Mouse (Mus musculus): ENCODE measurements around the gene Cat. TPM values are rescaled to one million over a fixed set of nuclear protein-coding genes. Genes with fewer than 3 reads are reported as not detected.

Gene Cat
- polyA plus RNA-seq, 1 experiment from 2014 or later: 128 TPM

DNA sequence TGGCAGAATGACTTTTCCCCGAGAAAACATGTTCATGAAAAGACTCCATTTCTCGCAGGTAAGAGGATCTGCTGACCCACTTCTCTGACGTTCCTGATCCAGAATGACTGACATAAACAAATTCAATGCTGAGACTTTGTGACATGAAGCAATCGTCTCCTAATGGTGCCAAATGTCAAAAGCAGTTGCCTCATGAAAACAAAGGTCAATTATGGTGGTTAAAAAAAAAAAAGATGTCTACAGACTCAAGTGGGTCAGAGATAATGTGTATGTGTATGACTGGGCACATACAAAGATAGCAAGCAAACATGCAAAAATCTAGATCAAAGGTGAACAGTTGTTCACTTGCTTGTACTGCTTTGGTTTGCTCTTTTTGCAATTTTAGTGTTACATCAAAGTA is 8.9 kb upstream of the Cat start:
- H3K4me3 ChIP-seq (replicated peaks): no peak overlapping the region
- no peaks in the 10 kb centered on the region for H3K36me3 ChIP-seq
- WGBS: 57% methylated on average over 4 of the region's 4 CpGs
- H3K27ac ChIP-seq: no peak overlapping the region
- no peak overlapping the region for H3K4me2 ChIP-seq (replicated peaks)
- peak; percentile 61 for ATAC-seq
- no peaks in the 10 kb centered on the region for H3K9me3 ChIP-seq
- no peaks in the 10 kb centered on the region for H3K4me1 ChIP-seq (replicated peaks)
- H3K27me3 ChIP-seq (replicated peaks): no peaks in the 10 kb centered on the region
- H3K9ac ChIP-seq: no peak overlapping the region

DNA sequence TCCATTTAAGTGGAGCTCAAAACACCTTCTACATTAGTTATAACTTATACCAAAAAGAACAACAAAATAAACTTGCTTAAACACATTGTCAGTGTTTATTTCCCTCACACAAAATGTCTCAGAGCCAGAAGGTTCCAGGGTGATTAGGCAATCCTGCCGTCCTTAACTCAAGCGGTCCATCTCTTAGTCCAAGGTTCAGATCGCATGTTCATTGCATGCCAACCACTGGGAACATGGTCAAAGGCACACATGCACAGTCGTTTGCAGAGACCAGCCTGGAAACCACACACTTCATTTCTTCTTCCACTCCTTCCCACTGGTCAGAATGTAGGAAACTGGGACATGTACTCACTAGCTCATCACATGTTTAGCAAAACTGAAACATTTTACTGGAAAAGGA is 7.6 kb upstream of the Cat start:
- ATAC-seq: no peak
- H3K27ac ChIP-seq: no peak overlapping the region
- H3K36me3 ChIP-seq: no peaks in the 10 kb centered on the region
- H3K4me2 ChIP-seq (replicated peaks): no peak overlapping the region
- 74% methylated on average over 4 of the region's 4 CpGs for WGBS
- H3K9me3 ChIP-seq: no peaks in the 10 kb centered on the region
- H3K4me1 ChIP-seq (replicated peaks): no peaks in the 10 kb centered on the region
- no peak overlapping the region for H3K9ac ChIP-seq
- no peaks in the 10 kb centered on the region for H3K27me3 ChIP-seq (replicated peaks)
- no peak overlapping the region for H3K4me3 ChIP-seq (replicated peaks)

DNA sequence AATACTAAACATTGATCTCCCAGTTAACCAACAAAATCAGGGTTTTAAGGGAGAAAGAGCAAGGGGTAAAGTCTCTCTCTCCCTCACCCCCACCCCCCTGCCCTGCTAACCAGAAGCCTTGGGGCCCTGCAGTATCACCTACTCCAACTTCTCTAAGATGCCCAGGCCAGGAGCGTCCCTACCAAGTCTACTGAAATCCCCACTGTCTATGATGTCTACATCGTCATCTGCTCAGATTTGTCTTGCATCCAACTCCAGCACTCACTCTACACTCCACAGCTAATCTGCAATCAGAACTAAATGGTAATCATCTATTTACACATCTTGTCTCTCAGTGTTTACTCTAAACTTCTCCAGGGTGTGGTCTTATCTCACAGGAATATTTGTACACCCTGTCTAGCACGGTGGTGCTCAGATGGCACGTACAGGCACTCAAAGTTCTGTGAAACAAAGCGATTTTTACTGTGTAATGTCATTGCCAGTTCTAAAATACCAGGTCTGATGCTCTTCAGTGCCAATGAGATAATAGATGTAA is 907 bp downstream of the Cat start:
- peak; percentile 13; the same call in 1 of the 2 replicates for ATAC-seq
- Histone ChIP-seq H3K9me3 (no peaks in the 10 kb centered on the region), H3K4me2 (replicated peaks) (peak overlapping the region; percentile 79), H3K4me1 (replicated peaks) (0 out of 2 replicates have a peak, but pooled peaks cover 4% of the 10 kb centered on the region), H3K36me3 (no peaks in the 10 kb centered on the region), H3K27me3 (replicated peaks) (no peaks in the 10 kb centered on the region), H3K4me3 (replicated peaks) (peak overlapping the region; percentile 73), H3K27ac (peak overlapping the region; percentile 96; the same call in 1 of the 2 replicates), H3K9ac (peak overlapping the region; percentile 88)
- WGBS: 22% methylated on average over 5 of the region's 5 CpGs

DNA sequence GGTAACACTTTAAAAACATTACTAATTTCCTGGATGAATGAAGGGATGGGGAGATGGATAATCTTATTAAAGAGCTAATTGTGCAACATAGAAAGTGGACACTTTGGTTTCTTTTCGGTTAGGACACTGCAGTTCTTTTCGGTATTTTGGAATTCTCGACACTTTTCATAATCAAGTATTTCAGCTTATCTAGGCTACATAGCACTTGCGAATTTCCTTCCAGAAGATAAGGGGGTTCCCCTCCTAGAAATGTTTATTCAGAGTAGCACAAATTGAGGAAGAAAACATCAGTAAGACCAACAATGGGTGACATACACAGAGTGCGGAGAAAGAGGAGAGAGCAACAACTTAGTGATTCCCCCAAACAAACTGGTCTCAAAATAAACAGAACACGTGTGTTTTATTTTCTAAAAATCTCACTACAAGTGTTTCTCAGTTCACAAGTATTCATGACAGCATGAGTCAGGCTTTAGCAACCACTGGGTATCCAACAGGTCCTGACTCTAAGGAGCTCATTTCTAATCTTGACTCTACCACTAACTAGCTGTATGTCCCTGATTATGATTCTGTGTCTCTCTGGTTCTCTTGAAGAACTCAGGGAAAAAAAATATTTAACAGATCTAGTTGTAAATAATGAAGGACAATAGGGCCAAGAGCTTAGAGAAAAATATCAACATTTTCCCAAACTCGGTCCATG is 1.5 kb downstream of the Cat start:
- Histone ChIP-seq H3K4me3 (replicated peaks) (peak overlapping the region; percentile 73), H3K9me3 (no peaks in the 10 kb centered on the region), H3K27ac (no peak overlapping the region), H3K4me1 (replicated peaks) (0 out of 2 replicates have a peak, but pooled peaks cover 4% of the 10 kb centered on the region), H3K27me3 (replicated peaks) (no peaks in the 10 kb centered on the region), H3K4me2 (replicated peaks) (peak overlapping the region; percentile 79), H3K9ac (peak overlapping the region; percentile 88; the same call in 1 of the 2 replicates), H3K36me3 (no peaks in the 10 kb centered on the region)
- 54% methylated on average over 7 of the region's 7 CpGs for WGBS
- ATAC-seq: no peak

DNA sequence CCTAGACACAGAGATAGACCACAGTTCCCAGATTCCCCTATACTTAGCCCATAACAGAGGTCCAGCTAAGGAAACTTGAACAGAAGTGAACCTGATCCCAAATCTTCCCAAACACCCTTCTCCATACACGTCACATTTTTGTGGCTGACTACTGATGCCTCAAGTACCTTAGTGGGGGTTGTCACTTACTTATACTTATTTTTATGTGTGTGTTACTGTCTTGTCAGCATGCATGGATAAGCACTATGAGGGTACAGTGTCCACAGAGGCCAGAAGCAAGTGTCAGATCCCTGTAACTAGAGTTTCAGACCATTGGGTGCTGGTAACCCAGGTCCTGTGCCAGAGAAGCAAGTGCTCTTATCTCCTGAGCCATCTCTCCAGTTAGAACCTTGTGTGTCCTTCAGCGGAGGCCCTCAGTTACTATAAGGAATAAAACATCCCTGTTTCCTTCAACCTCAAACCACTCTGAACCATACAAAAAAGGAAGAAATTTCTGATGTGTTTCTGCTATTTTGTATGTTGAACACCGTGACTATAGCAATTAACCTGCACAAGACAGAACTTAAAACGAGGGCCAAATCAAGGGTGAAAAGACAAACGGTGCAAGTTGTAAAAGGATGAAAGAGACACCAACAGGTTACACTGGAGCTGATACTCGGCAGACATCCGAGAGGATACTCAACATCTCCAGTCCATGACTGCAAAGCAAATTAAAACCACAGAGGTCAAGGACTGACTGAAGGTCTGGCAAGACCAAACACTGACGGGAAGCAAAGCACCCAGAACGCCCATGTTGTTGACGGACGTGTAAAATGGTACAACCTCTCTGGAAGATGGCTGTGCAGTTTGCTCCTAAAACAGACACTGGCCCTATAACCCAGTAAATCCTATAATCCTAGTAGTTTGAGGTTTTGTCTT is 3.4 kb downstream of the Cat start:
- no peak overlapping the region for H3K9ac ChIP-seq
- no peaks in the 10 kb centered on the region for H3K36me3 ChIP-seq
- H3K27ac ChIP-seq: no peak overlapping the region
- no peak overlapping the region for H3K4me2 ChIP-seq (replicated peaks)
- H3K9me3 ChIP-seq: no peaks in the 10 kb centered on the region
- H3K4me1 ChIP-seq (replicated peaks): 0 out of 2 replicates have a peak, but pooled peaks cover 4% of the 10 kb centered on the region
- no peak overlapping the region for H3K4me3 ChIP-seq (replicated peaks)
- 73% methylated on average over 11 of the region's 11 CpGs for WGBS
- H3K27me3 ChIP-seq (replicated peaks): no peaks in the 10 kb centered on the region
- no peak for ATAC-seq

DNA sequence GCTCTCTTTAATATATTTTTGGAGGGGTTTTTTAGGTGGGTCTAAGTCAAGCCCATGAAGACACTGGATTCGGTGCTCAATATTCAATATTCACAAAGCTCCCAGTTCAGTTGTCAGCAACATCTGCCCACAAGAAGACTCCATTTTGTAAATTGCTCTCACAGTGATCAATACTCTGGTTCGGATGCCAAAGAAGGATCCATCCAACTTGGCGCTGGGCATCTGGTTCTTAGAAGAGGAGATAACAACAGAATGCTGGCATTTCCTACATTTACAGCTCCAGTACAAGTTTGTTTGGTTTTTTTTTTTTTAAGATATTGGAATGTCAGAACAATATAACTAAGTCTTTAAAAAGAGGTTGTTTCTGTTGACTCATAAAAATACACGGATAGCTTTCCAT is 4.1 kb downstream of the Cat start:
- Histone ChIP-seq H3K4me1 (replicated peaks) (0 out of 2 replicates have a peak, but pooled peaks cover 4% of the 10 kb centered on the region), H3K36me3 (no peaks in the 10 kb centered on the region), H3K27me3 (replicated peaks) (no peaks in the 10 kb centered on the region), H3K9me3 (no peaks in the 10 kb centered on the region), H3K27ac (no peak overlapping the region), H3K4me2 (replicated peaks) (no peak overlapping the region), H3K9ac (no peak overlapping the region), H3K4me3 (replicated peaks) (no peak overlapping the region)
- WGBS: 92% methylated on average over 4 of the region's 4 CpGs
- no peak for ATAC-seq

DNA sequence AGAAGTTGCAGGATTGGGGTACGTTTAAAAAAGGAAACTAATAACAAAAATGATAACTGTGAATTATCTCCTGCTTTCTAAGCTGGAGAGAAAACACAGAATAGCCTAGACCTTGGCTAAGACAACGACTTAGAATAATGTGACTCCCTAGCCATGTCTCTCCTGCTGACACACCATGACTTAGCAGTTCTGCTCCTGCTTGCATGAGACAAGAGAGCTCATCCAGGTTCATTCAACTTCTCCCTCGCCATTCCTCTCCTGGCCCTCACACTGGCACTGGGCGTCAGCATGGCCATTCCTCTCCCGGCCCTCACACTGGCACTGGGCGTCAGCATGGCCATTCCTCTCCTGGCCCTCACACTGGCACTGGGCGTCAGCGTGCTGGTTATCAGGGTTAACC is 4.7 kb downstream of the Cat start:
- Histone ChIP-seq H3K9ac (no peak overlapping the region), H3K27ac (no peak overlapping the region), H3K4me1 (replicated peaks) (0 out of 2 replicates have a peak, but pooled peaks cover 4% of the 10 kb centered on the region), H3K27me3 (replicated peaks) (no peaks in the 10 kb centered on the region), H3K9me3 (no peaks in the 10 kb centered on the region), H3K4me2 (replicated peaks) (no peak overlapping the region), H3K4me3 (replicated peaks) (no peak overlapping the region), H3K36me3 (no peaks in the 10 kb centered on the region)
- 81% methylated on average over 8 of the region's 8 CpGs for WGBS
- no peak for ATAC-seq

DNA sequence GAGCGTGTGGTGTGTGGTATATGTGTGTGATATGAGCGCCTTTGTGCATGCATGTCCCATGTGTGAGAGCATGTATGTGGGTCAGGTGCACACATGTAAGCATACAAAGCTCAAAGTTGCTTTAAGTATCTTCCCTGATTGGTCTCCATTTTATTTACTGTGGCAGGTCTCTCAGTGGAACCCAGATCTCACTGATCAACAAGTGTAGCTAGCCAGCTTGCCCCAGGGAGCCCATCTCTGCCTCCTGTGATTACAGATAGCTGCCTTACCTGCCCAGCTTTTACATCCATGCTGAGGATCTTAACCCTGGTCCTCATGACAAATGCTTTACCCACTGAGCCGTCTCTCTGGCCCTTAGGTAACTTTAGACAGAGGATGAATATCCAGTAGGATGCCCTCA is 6.6 kb downstream of the Cat start:
- 88% methylated on average over 3 of the region's 3 CpGs for WGBS
- H3K4me2 ChIP-seq (replicated peaks): no peak overlapping the region
- H3K9me3 ChIP-seq: no peaks in the 10 kb centered on the region
- 0 out of 2 replicates have a peak, but pooled peaks cover 2% of the 10 kb centered on the region for H3K4me1 ChIP-seq (replicated peaks)
- no peak overlapping the region for H3K27ac ChIP-seq
- no peak for ATAC-seq
- H3K4me3 ChIP-seq (replicated peaks): no peak overlapping the region
- 0 out of 2 replicates have a peak, but pooled peaks cover 7% of the 10 kb centered on the region for H3K36me3 ChIP-seq
- no peaks in the 10 kb centered on the region for H3K27me3 ChIP-seq (replicated peaks)
- no peak overlapping the region for H3K9ac ChIP-seq

DNA sequence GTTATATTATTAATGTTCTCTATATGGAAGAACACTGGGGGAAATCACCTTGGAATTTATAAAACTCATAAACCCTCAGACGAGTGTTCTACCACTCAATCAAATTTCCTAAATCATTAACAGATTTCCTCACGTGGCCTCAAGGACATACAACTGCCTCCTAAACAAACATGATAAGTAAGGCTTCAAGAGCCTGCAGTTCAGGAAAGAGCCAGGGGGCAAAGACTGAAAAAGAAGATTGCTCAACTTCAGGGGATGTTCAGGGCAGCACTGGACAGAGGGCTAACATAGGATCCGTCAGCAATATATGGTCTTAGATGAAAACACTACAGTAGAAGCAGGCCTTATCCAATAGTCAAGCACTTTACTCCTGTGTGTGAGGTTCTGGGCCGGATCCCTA is 7.5 kb downstream of the Cat start:
- no peak overlapping the region for H3K4me2 ChIP-seq (replicated peaks)
- H3K4me1 ChIP-seq (replicated peaks): 0 out of 2 replicates have a peak, but pooled peaks cover 2% of the 10 kb centered on the region
- peak; percentile 92 for ATAC-seq
- no peak overlapping the region for H3K9ac ChIP-seq
- no peaks in the 10 kb centered on the region for H3K27me3 ChIP-seq (replicated peaks)
- peaks cover 14% of the 10 kb centered on the region for H3K36me3 ChIP-seq
- peak overlapping the region; percentile 36; the same call in 1 of the 2 replicates for H3K27ac ChIP-seq
- no peaks in the 10 kb centered on the region for H3K9me3 ChIP-seq
- no peak overlapping the region for H3K4me3 ChIP-seq (replicated peaks)
- 58% methylated on average over 4 of the region's 4 CpGs for WGBS

DNA sequence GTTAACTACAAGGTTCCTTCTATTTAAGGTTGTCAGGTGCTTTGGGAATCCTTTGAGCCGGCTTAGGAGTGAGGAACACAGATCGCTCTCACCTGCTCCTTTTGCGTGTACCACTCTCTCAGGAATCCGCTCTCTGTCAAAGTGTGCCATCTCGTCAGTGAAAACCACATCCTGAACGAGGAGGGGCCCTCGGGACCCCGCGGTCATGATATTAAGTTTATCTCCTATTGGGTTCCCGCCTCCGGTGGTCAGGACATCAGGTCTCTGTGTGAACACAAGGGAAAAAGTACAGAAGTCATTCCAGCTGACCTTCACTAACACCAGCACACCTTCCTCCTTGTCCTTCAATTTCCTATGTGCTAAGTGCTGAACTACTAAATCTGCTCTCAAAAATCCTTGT is 8.3 kb downstream of the Cat start:
- Histone ChIP-seq H3K27me3 (replicated peaks) (no peaks in the 10 kb centered on the region), H3K27ac (peak overlapping the region; percentile 44; the same call in 1 of the 2 replicates), H3K4me2 (replicated peaks) (no peak overlapping the region), H3K4me1 (replicated peaks) (0 out of 2 replicates have a peak, but pooled peaks cover 2% of the 10 kb centered on the region), H3K9ac (no peak overlapping the region), H3K9me3 (no peaks in the 10 kb centered on the region), H3K4me3 (replicated peaks) (no peak overlapping the region), H3K36me3 (peaks cover 14% of the 10 kb centered on the region)
- 87% methylated on average over 11 of the region's 11 CpGs for WGBS
- 0 out of 2 replicates have a peak, but pooled peaks have one; percentile 11 for ATAC-seq

DNA sequence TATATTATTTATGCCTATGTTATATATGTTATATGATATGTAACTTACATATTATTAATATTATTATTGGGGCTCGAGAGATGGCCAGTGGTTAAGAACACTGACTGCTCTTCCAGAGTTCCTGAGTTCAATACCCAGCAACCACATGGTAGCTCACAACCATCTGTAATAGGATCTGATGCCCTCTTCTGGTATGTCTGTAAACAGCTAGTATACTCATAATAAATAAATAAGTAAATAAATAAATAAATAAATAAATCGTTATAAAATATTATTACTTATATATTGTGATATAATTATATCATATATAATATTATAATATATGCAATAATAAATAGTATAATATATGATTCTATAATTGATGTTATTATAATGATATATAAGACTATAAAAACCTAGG is 8.8 kb downstream of the Cat start:
- H3K36me3 ChIP-seq: peaks cover 18% of the 10 kb centered on the region
- no peaks in the 10 kb centered on the region for H3K9me3 ChIP-seq
- no peak overlapping the region for H3K27ac ChIP-seq
- no peaks in the 10 kb centered on the region for H3K4me1 ChIP-seq (replicated peaks)
- H3K27me3 ChIP-seq (replicated peaks): no peaks in the 10 kb centered on the region
- H3K4me2 ChIP-seq (replicated peaks): no peak overlapping the region
- ATAC-seq: no peak
- H3K4me3 ChIP-seq (replicated peaks): no peak overlapping the region
- 93% methylated on average over 2 of the region's 2 CpGs for WGBS
- H3K9ac ChIP-seq: no peak overlapping the region

DNA sequence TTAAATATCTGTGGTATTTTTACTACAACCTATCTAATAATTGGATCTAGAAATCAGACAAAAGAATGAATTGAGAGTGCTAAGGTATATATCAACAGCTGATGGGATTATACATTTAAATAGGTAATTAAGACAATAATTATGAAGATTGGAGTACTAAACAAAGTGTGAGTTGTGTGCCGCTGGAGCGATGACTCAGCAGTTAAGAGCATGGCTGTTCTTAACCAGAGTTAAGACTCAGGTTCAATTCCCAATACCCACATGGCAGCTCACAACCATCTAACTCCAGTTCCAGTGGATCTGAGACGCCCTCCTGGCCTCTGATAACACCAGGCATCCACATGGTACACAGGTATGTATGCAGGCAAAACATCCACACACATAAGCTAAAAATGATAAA is 11.6 kb downstream of the Cat start:
- no peak overlapping the region for H3K4me2 ChIP-seq (replicated peaks)
- no peaks in the 10 kb centered on the region for H3K27me3 ChIP-seq (replicated peaks)
- WGBS: 96% methylated on average over 3 of the region's 3 CpGs
- H3K27ac ChIP-seq: no peak overlapping the region
- H3K9ac ChIP-seq: no peak overlapping the region
- H3K4me1 ChIP-seq (replicated peaks): no peaks in the 10 kb centered on the region
- no peak overlapping the region for H3K4me3 ChIP-seq (replicated peaks)
- H3K36me3 ChIP-seq: peaks cover 21% of the 10 kb centered on the region
- ATAC-seq: no peak
- no peaks in the 10 kb centered on the region for H3K9me3 ChIP-seq

Measured in intestine, embryonic 15.5 days (tissue).